Mouse (Mus musculus) hindbrain, embryonic 14.5 days (tissue): ENCODE data around the gene Npnt. TPM values are rescaled to one million over a fixed set of nuclear protein-coding genes. Genes with fewer than 3 reads are reported as not detected.

ENCODE experiments used
- ATAC-seq: fragments of 200-750 bp; cut with Nextera tagmentation; 2 replicates; pipeline ENCODE4 v1.8.0; 2017; ENCODE audit warnings: moderate number of reproducible peaks, mild to moderate bottlenecking, moderate TSS enrichment, moderate library complexity; ENCODE audit not compliant: low FRiP score
- DNase-seq: peaks from one replicate; pipeline ENCODE4 v3.0.0-alpha.2; 2015; ENCODE audit warnings: low spot score
- H3K27ac ChIP-seq: fragments of 300-500 bp; sonication (generic); 2 replicates; pipeline ENCODE4 v1.5.1; 2014; ENCODE audit warnings: mild to moderate bottlenecking, moderate library complexity
- H3K27me3 ChIP-seq: fragments of 300-500 bp; sonication (generic); 2 replicates; pipeline ENCODE4 v1.6.1; 2014; ENCODE audit warnings: mild to moderate bottlenecking, low read length, mixed read lengths; ENCODE audit not compliant: control insufficient read depth, insufficient read depth
- H3K36me3 ChIP-seq: fragments of 300-500 bp; sonication (generic); replicated peaks from 2 replicates; pipeline ENCODE4 v1.6.1; 2014; ENCODE audit not compliant: control insufficient read depth, insufficient read depth
- H3K4me1 ChIP-seq: fragments of 300-500 bp; sonication (generic); replicated peaks from 2 replicates; pipeline ENCODE4 v1.6.1; 2014; ENCODE audit warnings: antibody characterized with exemption, low read length, mixed read lengths; ENCODE audit not compliant: control insufficient read depth, insufficient read depth
- H3K4me2 ChIP-seq: fragments of 300-500 bp; sonication (generic); replicated peaks from 2 replicates; pipeline ENCODE4 v1.6.1; 2014; ENCODE audit warnings: mild to moderate bottlenecking, moderate library complexity
- H3K4me3 ChIP-seq: fragments of 300-500 bp; sonication (generic); replicated peaks from 2 replicates; pipeline ENCODE4 v1.5.1; 2014; ENCODE audit warnings: mild to moderate bottlenecking, low read length
- H3K9ac ChIP-seq: fragments of 300-500 bp; sonication (generic); 2 replicates; pipeline ENCODE4 v1.6.1; 2014
- H3K9me3 ChIP-seq: fragments of 300-500 bp; sonication (generic); 2 replicates; pipeline ENCODE4 v1.6.1; 2016; ENCODE audit warnings: low read length; ENCODE audit not compliant: control insufficient read depth
- WGBS: fragments of 180-500 bp; shearing (Covaris S2); extraction: QIAGEN DNeasy Blood & Tissue Kit; methylation state at CpG from one replicate; pipeline ENCODE4 v1.1.7; 2014; 5-methylcytosine and 5-hydroxymethylcytosine counted together
- polyA plus RNA-seq: library from polyadenylated mRNA; unstranded; fragments of >200 nt; fragmentation: Nextera tagmentation; extraction: Ambion mirVana; gene quantifications from 2 replicates; pipeline ENCODE4 v1.2.1, GENCODE M21; 2014

The Npnt gene
- polyA plus RNA-seq, 1 experiment from 2014 or later, result 32.7 TPM

DNA sequence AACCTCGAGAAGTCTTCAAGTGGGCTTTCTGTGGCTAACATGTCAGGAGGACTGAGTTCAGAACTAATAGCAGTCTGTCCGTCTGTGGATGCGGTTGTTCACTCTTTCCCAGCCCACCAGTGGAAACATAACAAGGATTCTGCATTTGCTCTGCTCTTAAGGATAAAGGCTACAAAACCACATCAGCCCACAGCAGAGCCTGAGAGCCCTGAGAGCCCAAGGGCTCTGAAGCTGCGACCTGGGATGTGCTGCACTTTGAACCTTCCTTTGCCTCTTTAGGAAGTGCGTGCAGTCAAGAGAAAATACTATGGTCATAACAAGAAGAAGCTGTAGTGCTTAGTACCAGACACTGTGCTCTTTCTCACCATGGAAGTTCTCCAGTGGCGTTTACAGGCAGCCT lies 7.3 kb downstream of the Npnt start:
- H3K4me1 ChIP-seq, result no peaks in the 10 kb centered on the region
- no peak for ATAC-seq
- no peak overlapping the region for H3K9ac ChIP-seq
- H3K4me3 ChIP-seq, result no peak overlapping the region
- no peak for DNase-seq
- no peaks in the 10 kb centered on the region for H3K9me3 ChIP-seq
- H3K4me2 ChIP-seq, result no peak overlapping the region
- 92% methylated on average over 6 of the region's 6 CpGs for WGBS
- H3K27me3 ChIP-seq, result peaks cover 4% of the 10 kb centered on the region; the same call in 1 of the 2 replicates
- no peaks in the 10 kb centered on the region for H3K36me3 ChIP-seq
- no peak overlapping the region for H3K27ac ChIP-seq

DNA sequence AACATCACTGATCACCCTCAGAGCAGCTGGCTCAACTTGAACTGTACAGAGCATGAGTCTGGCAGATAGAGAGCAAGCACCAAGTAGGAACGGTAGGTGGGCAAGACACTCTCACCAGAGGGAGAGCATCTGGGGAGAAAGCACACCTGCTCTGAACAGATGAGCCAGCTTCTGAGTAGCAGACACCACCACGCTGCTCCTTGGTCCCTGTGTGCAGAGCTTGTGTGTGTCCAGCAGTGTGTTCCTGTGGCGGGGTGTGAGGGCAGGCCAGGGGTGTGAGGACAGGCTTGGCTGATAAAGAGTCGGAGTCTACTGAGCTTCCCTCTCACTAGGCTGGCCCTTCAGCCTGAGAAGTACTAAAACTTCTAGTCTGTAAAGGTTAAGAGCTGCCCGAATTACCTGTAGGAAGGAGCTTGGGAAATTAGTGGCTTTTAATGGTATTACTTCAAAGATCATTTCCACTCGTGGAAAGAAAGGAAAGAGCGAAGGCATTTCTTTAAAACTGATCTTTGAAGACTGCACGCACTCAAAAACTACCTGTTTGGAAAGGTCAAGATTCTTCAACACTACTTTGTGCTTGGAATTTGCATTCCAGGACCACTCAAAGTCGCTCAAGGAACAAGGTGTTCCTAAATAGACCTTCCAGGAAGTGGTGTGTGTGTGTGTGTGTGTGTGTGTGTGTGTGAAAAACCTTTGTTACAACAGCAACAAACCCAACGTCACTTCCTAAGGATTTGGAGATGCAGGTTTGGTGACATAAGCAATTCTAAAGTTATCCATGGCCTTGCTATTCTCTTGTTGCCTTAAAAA lies 9.7 kb downstream of the Npnt start:
- no peaks in the 10 kb centered on the region for H3K27me3 ChIP-seq
- no peaks in the 10 kb centered on the region for H3K4me1 ChIP-seq
- H3K9ac ChIP-seq, result no peak overlapping the region
- no peaks in the 10 kb centered on the region for H3K9me3 ChIP-seq
- no peak overlapping the region for H3K4me2 ChIP-seq
- DNase-seq (no peak), ATAC-seq (no peak)
- WGBS, result 86% methylated on average over 10 of the region's 10 CpGs
- no peaks in the 10 kb centered on the region for H3K36me3 ChIP-seq
- no peak overlapping the region for H3K27ac ChIP-seq
- no peak overlapping the region for H3K4me3 ChIP-seq

DNA sequence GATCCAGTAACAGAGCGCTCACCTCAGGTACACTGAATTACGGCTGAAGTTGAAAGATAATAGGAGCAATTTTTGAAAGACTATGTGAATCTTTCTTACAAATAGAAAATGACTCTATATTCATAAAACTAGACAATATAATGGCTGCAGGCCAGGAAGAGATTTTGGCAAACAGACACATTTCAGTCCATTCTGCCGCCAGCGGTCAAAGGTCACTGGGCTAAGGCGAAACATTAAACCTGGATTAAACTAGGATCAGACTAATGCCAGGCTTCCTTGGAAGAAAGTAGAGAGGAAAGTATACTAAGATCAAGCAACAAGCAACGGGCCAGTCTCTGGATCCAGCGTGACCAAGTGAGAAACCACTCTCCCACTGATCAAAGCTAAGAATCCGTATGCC lies 11.1 kb downstream of the Npnt start:
- no peaks in the 10 kb centered on the region for H3K4me1 ChIP-seq

GRCm38 (mm10) chr3:132934649-132935048 lies 15.4 kb downstream of the Npnt start:
- Histone ChIP-seq H3K4me2 (no peak overlapping the region), H3K4me1 (no peaks in the 10 kb centered on the region), H3K36me3 (no peaks in the 10 kb centered on the region), H3K9ac (no peak overlapping the region), H3K9me3 (no peaks in the 10 kb centered on the region), H3K27me3 (no peaks in the 10 kb centered on the region), H3K27ac (no peak overlapping the region), H3K4me3 (no peak overlapping the region)
- 51% methylated on average over 2 of the region's 2 CpGs for WGBS
- ATAC-seq (peak; percentile 60; the same call in 1 of the 2 replicates), DNase-seq (peak; percentile 39)

More for the DNA sequence above, 11.1 kb downstream of the Npnt start:
- Histone ChIP-seq H3K27me3 (no peaks in the 10 kb centered on the region), H3K4me2 (no peak overlapping the region), H3K9me3 (no peaks in the 10 kb centered on the region), H3K36me3 (no peaks in the 10 kb centered on the region), H3K4me3 (no peak overlapping the region), H3K27ac (no peak overlapping the region), H3K9ac (no peak overlapping the region)
- ATAC-seq, result no peak
- DNase-seq, result no peak
- WGBS, result 85% methylated on average over 8 of the region's 8 CpGs

DNA sequence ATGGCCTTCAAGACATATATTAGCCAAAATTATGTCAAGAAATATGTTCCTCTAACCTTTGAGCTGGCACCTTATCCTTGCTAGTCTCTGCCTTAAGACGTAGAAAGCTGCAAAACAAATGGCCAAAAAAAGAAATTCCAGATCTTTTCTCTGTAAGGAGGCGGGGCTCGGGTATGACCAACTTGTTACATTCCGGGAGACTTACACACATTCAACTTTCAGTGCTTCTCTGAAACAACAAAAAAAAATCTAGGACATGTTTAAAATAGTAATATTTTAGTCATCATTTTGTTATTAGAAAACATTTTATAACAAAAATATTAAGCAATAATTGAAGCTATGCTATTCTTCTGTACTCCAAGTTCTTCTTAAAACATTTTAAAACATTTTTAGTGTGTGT lies 18.6 kb downstream of the Npnt start:
- Histone ChIP-seq H3K4me1 (no peaks in the 10 kb centered on the region), H3K9ac (no peak overlapping the region), H3K4me2 (no peak overlapping the region), H3K9me3 (no peaks in the 10 kb centered on the region), H3K27me3 (no peaks in the 10 kb centered on the region), H3K36me3 (no peaks in the 10 kb centered on the region), H3K4me3 (no peak overlapping the region), H3K27ac (no peak overlapping the region)
- WGBS, result 92% methylated on average over 4 of the region's 4 CpGs
- no peak for ATAC-seq
- no peak for DNase-seq

DNA sequence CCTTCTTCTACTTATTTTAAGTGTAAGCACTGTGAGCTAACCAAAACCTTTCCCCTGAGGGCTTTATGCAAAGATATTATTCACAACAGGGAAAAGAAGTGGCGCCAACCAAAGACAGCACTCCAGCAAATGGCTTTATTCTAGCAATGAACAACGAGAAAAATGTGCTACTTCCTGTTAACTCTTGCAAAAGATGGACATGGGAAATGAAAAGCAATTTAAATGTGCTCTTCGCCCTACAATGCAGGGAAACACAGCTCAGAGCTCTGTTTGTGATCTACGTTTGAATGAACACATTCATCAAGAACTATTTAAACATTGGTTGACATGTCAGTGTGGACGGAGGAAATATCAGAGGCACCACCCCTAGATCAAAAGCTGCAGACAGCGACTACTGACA lies 20.2 kb downstream of the Npnt start:
- Histone ChIP-seq H3K9ac (no peak overlapping the region), H3K27ac (no peak overlapping the region), H3K4me1 (no peaks in the 10 kb centered on the region), H3K36me3 (no peaks in the 10 kb centered on the region), H3K27me3 (no peaks in the 10 kb centered on the region), H3K4me3 (no peak overlapping the region), H3K4me2 (no peak overlapping the region), H3K9me3 (no peaks in the 10 kb centered on the region)
- no peak for DNase-seq
- 63% methylated on average over 6 of the region's 6 CpGs for WGBS
- ATAC-seq, result no peak

- no peaks in the 10 kb centered on the region for H3K27me3 ChIP-seq
Measured at GRCm38 (mm10) chr3:132928186-132928585, 21.9 kb downstream of the Npnt start.

DNA sequence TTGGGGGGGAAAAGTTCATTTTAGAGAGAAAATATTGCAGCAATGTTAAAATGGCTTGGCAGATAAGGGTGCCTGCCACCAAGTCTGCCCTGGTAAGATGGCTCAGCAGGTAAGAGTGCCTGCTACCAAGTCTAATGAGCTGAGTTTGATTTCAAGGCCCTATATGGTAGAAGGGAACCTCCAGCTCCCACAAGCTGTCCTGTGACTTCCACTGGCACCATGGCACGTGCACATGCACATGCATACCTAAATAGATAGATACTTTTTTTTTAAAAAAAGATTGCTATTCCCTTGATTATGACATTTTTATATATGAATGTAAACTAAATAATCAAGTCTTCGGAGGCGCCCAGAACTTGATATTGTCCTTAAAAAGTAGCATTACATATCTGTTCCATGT lies 30.3 kb downstream of the Npnt start:
- H3K4me2 ChIP-seq, result no peak overlapping the region
- no peak overlapping the region for H3K9ac ChIP-seq
- no peak overlapping the region for H3K4me3 ChIP-seq
- no peak for DNase-seq
- H3K4me1 ChIP-seq, result no peaks in the 10 kb centered on the region
- H3K36me3 ChIP-seq, result no peaks in the 10 kb centered on the region
- H3K9me3 ChIP-seq, result no peaks in the 10 kb centered on the region
- WGBS, result 89% methylated on average over 3 of the region's 3 CpGs
- no peak overlapping the region for H3K27ac ChIP-seq
- H3K27me3 ChIP-seq, result no peaks in the 10 kb centered on the region
- ATAC-seq, result no peak

More at GRCm38 (mm10) chr3:132928186-132928585, 21.9 kb downstream of the Npnt start:
- Histone ChIP-seq H3K9me3 (no peaks in the 10 kb centered on the region), H3K4me2 (no peak overlapping the region), H3K36me3 (no peaks in the 10 kb centered on the region), H3K4me1 (no peaks in the 10 kb centered on the region), H3K9ac (no peak overlapping the region), H3K4me3 (no peak overlapping the region), H3K27ac (no peak overlapping the region)
- DNase-seq (no peak), ATAC-seq (no peak)
- 94% methylated on average over 9 of the region's 9 CpGs for WGBS

- Histone ChIP-seq H3K27me3 (no peaks in the 10 kb centered on the region), H3K4me2 (no peak overlapping the region), H3K36me3 (no peaks in the 10 kb centered on the region), H3K4me3 (no peak overlapping the region), H3K4me1 (no peaks in the 10 kb centered on the region), H3K27ac (no peak overlapping the region), H3K9ac (no peak overlapping the region), H3K9me3 (no peaks in the 10 kb centered on the region)
- no peak for ATAC-seq
- 89% methylated on average over 11 of the region's 11 CpGs for WGBS
- DNase-seq, result no peak
Measured at GRCm38 (mm10) chr3:132919240-132919639, 30.9 kb downstream of the Npnt start.
